Mouse (Mus musculus): ENCODE measurements around the gene Gm49711.

The Gm49711 gene

GRCm38 (mm10) chr16:92057852-92058643 is at the start of gene Gm49711, which contains the start of the genes Mrps6 and Slc5a3:
TSS of gene Gm49711 (plus strand) at chr16:92058316.
TSS of gene Mrps6 (plus strand) at chr16:92058270.
TSS of gene Slc5a3 (plus strand) at chr16:92058322.
- DNase-seq (ENCODE audit: inconsistent age in 2 of 2, low spot score in 1 of 2): peak; percentile 90 to 99

GRCm38 (mm10) chr16:92009586-92009985 is 48.5 kb upstream of the Gm49711 start:
- DNase-seq (ENCODE audit: inconsistent age in 2 of 2, low spot score in 1 of 2): no peak

GRCm38 (mm10) chr16:92016792-92017191 is 41.3 kb upstream of the Gm49711 start:
- peak in 1 of 2 experiments; percentile 43 for DNase-seq (ENCODE audit: inconsistent age in 2 of 2, low spot score in 1 of 2)

- peak; percentile 57 to 81 for DNase-seq (ENCODE audit: inconsistent age in 2 of 2, low spot score in 1 of 2)
Observed at GRCm38 (mm10) chr16:92019141-92020118, 38.7 kb upstream of the Gm49711 start.

GRCm38 (mm10) chr16:92021656-92022400 is 36.3 kb upstream of the Gm49711 start:
- peak in 1 of 2 experiments; percentile 26 for DNase-seq (ENCODE audit: inconsistent age in 2 of 2, low spot score in 1 of 2)

DNA sequence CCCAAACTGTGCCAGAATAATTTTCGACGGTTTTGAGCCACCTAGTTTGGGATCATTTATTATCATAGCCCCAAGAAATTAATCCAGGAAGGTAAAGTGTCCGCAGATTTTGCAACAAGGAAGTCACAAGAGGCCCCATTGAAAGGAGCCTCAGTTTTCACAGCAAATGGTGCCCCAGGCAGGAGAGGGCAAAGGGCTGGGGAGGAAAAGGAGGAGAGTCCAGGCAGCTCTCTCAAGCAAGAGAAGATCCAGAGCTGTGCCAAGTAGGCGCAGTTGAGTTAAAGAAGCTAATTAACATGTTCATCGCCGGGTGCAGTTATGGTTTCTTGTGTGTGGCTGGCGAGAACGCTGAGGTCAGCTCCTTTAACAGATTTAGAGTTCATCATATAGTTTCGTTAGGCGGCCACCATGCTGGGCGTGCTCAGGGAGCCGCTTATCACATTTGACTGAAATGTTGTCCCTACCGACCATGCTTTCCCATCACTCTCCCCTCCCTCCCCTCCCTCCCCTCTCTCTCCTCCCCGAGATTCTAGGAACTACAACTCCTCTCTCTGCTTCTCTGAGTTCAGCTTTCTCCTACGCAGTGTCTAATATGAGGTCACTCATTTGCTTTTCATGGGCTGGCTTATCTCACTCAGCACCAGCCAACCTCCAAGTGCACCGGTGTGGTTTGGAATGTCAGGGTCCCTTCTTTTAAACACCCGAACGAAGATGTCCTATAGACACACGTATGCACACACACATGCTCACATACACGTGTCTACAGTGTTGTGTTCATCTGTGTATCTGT is 35.4 kb upstream of the Gm49711 start:
- no peak for DNase-seq (ENCODE audit: inconsistent age in 2 of 2, low spot score in 1 of 2)

DNA sequence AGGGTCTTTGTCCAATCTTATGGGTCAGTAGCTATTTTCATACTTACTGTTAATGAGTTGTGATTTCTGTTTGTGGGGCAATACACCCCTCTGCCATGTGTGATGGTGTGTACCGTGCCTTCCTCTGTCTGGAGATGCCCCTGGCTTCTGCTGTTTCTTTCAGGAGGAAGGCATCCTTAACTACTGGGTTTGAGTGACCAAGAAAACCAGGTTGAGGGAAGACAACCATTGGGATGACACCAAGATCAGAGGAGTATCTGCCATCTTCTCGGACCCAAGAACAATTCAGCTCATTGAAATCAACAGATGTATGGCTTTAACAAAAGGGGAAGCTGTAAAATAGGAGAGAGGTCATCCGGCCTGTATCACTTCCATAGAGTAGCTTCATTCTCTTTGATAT is 24.8 kb upstream of the Gm49711 start:
- DNase-seq (ENCODE audit: inconsistent age in 2 of 2, low spot score in 1 of 2): no peak

DNA sequence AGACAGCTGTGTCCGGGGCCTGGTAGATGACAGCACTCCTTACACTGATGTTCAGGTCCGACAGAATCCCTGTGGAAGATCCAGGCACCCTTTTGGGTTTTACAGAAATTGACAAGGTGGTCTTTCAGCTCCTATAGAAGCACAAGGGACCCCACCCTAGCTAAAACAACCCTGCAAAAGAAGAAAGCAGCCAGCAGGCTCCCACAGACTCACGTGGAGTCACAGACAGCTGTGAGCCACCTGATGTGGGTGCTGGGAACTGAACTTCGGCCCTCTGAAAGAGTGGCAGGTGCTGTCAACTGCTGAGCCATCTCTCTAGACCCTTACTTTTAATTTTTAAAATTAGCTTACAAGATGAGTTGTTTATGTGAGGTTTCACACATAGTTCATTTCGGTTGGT is 23.4 kb upstream of the Gm49711 start:
- no peak for DNase-seq (ENCODE audit: inconsistent age in 2 of 2, low spot score in 1 of 2)

- DNase-seq (ENCODE audit: inconsistent age in 2 of 2, low spot score in 1 of 2): no peak
Observed at GRCm38 (mm10) chr16:92036701-92037100, 21.4 kb upstream of the Gm49711 start.

GRCm38 (mm10) chr16:92037891-92038607 is 20.1 kb upstream of the Gm49711 start:
- DNase-seq (ENCODE audit: inconsistent age in 2 of 2, low spot score in 1 of 2): no peak

GRCm38 (mm10) chr16:92039421-92039820 is 18.7 kb upstream of the Gm49711 start:
- no peak for DNase-seq (ENCODE audit: inconsistent age in 2 of 2, low spot score in 1 of 2)

DNA sequence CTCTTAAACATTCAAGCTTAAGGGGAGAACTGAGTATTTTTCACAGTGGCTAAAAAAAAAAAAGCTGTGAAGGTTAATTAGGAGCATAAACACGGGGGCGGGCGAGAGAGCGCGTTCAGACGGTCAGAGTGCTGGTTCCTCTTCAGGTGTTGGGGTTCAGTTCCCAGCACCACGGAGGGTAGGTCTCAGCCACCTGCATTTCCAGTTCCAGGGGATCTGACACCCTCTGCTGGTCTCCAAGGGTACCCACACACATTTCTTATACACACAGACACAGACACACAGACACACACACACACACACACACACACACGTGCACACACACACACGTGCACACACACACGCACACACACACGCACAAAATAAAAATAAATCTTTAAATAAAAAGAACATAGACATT is 18.1 kb upstream of the Gm49711 start:
- no peak for DNase-seq (ENCODE audit: inconsistent age in 2 of 2, low spot score in 1 of 2)

GRCm38 (mm10) chr16:92051777-92052310 is 6.3 kb upstream of the Gm49711 start:
- DNase-seq (ENCODE audit: inconsistent age in 2 of 2, low spot score in 1 of 2): peak in 1 of 2 experiments; percentile 44

GRCm38 (mm10) chr16:92052569-92052968 is 5.5 kb upstream of the Gm49711 start:
- no peak for DNase-seq (ENCODE audit: inconsistent age in 2 of 2, low spot score in 1 of 2)

DNA sequence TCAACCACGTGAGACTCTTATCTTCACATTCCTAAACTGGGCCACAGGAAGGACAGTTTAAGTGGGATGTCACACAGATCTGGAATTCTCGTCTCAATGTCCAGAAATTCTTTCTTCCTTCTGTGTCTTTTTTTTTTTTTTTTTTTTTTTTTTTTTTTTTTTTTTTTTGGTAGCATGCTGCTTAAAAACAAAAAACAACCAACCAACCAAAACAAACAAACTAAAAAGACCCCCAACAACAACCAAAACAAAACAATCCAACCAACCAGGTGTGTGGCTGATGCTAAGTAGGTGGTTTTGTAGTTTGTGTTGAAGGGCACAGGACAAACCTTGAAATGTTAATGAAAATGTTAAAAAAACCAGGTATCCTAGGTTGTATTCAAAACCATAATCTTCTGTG is 1.4 kb upstream of the Gm49711 start:
- DNase-seq (ENCODE audit: inconsistent age in 2 of 2, low spot score in 1 of 2): no peak

- DNase-seq (ENCODE audit: inconsistent age in 2 of 2, low spot score in 1 of 2): no peak
Observed at GRCm38 (mm10) chr16:92057456-92057851, 662 bp upstream of the Gm49711 start.

DNA sequence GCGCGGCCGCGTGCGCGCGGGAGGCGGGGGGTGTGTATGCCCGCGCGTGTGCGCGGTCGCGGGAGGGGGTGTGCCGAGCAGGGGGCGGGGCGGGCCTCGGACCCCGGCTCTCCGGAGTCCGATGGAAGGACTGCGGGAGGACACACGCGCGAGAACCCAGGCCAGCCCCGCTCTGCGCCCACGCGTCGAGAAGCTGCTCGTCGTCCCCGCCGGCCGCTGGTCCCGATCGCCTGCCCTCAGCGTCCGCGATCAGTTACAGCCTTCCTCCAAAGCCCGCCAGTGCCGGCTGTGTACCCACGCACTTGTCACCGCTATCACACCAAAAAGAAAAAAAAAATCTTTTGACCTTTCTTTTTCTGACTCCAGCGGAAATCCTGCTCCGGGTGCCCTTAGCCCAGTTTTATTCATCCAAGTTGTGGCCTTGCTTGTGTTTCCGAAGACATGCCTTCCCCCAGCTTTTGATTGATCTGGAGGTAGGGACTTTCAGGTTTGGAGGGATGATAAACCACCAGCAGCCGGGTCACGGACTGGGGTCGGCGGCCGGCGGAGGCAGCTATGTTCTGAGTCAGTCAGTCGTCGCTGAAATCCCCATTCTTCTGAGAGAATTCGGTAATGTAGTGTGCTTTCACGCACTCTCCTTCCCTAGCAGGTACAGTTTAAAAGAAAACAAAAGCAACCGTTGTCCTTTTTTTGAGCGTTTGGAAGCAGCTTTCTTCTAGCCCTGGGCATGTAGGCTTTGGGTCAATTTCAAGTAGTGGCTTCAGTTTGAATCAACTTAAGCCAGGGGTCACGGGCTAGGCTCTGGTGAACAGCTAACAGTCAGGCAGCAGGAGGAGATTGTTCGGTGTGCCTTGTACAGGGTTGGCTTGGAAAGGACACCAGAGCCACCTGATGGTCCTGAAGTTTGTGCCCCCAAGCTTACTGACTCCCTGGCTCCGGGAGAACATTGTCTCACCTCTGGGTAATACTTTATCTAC is 816 bp downstream of the Gm49711 start:
- peak; percentile 56 to 87 for DNase-seq (ENCODE audit: inconsistent age in 2 of 2, low spot score in 1 of 2)

- DNase-seq (ENCODE audit: inconsistent age in 2 of 2, low spot score in 1 of 2): no peak
Observed at GRCm38 (mm10) chr16:92060213-92060612, 2.1 kb downstream of the Gm49711 start.

Measured in adrenal gland, adult (tissue).